Mouse (Mus musculus) left cerebral cortex, postnatal 10 days (tissue): ENCODE results near the gene Fcrlb. TPM values are rescaled to one million over a fixed set of nuclear protein-coding genes. Genes with fewer than 3 reads are reported as not detected.
"Not testable (repeated sequence)": the region's sequence is repeated elsewhere in the genome, so short reads cannot be mapped to it uniquely, and the experiment has no call there.

Source experiments
- DNase-seq, 2 experiments: peaks; one replicate each; pipeline ENCODE4 v3.0.0; 2021 to 2022; ENCODE audit warnings: low spot score in 2 of 2, mixed read lengths in 1 of 2; ENCODE audit errors: extremely low spot score in 1 of 2
- intact Hi-C: fragments of 180-260 bp; cut with DNase I; formaldehyde crosslinking; loops from one replicate; pipeline ENCODE4 v1.15.1; 2025
- total RNA-seq, 2 experiments: library from RNA; stranded (reverse); gene quantifications; 2 replicates each; pipeline ENCODE4 v1.2.3; 2021

Gene Fcrlb
- total RNA-seq: under 1 TPM; 0.26 to 0.65 TPM

DNA sequence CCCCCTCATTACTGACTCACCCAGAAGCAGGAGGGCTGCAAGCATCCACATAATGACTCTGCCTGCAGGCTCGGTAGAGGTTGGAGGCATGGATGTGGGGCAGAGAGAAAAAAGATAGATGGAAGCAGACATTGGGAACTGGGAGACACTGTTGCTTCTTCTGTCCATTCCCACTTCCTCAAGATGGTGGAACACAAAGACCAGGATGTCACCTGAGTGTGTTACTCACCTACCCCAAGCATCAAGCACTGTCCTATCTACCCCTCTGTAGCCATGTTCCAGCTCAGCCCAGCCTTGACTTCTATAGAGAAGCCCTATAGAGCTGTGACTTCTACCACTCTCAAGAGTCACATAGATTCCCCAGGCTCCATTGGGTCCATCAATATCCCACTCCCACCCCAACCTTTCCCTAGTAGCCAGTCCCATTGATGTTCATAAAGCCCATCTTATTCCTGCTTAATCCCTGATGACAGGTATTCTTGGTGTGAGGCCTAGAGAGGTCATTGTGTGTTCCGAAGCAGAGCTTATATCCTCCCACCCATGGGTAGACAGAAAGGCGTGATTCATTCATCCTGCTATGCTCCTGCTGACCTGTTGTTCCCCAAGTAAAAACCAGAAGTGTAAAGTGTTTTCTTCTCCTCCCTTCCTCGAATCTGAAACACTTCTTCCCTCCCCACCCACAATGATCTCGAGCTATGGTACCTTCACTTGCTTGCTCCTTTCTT, at the start of gene Fcrlb:
Gene Fcrlb, minus strand, starts transcription at position 51 of the 725 bp plus-strand sequence.
- intact Hi-C loops: no loop called here
- DNase-seq: no peak

DNA sequence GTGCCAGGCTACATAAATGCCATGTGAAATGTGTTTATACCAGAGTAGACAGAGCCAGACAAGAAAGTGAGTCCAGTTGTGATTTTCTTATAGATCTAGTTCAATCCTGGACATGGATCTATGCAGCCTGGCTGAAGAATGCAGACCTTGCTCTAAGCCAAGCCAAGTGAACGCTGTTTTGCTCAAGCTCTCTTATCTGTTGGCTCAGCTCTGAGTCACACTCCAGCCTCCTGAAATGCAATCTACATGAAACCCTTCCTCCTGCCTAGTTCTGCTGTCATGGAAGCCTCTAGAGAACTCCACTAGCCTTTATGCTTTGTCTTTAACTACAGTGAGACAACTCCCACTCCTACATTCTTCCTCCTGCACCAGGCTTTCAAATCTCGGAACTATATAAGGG, 49.6 kb upstream of the Fcrlb start:
- intact Hi-C loops: loop anchor here (5.0 kb wide), 1 partner anchor 45 kb away; no protein-coding TSS in a partner anchor
- DNase-seq: no peak

DNA sequence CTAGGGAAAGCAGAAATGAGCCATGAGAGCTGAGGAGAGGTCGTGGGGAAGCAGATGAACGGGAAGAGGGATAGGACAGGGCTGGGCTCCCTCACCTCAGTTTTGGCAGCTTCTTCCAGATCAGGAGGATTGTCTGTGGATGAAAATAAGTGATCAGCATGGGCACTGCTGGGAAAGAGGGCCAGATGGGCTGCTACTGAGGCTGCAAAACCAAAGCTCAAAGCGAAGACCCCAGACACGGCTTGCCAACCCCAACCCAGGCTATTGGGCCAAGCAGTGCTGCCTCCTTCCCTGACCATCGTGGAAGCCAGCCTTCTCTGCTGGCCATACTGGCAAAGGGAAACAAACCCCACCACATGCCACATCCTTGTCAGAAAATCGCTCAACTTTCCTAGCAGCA, 48.4 kb upstream of the Fcrlb start:
- intact Hi-C loops: loop anchor here (5.0 kb wide), 1 partner anchor 44 kb away; no protein-coding TSS in a partner anchor
- DNase-seq: no peak

DNA sequence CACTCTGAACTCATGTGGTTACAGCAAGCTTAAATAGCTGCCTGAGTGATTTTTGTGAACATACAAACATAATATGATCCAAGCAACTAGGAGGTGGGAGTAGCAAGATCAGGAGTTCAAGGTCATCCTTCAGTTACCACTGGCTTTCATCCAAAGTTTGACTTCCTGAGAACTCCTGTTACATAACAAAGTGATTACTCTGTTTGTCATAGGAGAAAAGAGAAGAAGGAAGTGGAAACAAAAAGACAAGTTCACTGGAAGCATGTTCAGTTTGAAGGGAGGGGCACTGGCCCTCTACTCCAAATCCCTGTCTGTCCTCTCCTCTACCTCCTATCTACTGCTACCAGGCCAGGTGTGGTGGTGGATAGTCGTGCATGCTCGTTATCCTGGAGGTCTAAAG, 47.0 kb upstream of the Fcrlb start:
- no peak for DNase-seq
- intact Hi-C loops: loop anchor here (5.0 kb wide), 1 partner anchor 42 kb away; no protein-coding TSS in a partner anchor

DNA sequence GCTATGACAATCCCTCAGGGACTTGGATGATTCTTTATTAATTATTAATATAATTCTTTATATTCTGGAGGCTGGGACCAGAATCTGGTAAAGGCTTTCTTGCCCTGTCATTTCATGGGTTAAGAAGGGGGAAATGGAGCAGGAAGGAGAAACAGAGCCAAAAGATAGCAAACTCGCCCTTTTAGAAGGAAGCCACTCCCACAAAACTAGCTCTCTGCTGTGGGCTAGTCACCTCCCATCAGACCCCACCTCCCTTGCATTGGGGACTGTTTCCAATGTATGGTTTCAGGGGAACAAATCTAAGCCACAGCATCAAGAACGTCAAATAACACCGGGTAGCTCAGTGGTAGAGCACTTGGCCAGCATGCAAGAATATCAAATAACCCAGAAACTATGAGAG, 45.5 kb upstream of the Fcrlb start:
- intact Hi-C loops: no loop called here
- DNase-seq: no peak

DNA sequence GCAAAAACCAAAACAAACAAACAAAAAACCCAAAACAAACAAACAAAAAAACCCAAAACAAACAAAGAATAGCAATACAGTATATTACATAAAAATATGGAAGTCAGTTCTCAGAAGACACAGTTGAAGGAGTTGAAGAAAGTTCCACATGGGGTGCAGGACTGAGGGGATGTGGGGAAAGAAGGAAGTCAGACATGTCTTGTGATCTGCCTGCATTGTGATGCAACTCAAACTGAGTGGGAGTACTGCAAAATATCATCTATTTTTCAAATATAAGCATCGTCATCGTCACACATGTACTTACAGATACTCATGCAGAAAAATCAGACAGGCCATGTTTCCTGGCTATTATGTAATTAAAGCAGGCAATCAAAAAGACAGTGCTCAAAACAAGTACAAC, 40.5 kb upstream of the Fcrlb start:
- DNase-seq: no peak
- intact Hi-C loops: no loop called here

DNA sequence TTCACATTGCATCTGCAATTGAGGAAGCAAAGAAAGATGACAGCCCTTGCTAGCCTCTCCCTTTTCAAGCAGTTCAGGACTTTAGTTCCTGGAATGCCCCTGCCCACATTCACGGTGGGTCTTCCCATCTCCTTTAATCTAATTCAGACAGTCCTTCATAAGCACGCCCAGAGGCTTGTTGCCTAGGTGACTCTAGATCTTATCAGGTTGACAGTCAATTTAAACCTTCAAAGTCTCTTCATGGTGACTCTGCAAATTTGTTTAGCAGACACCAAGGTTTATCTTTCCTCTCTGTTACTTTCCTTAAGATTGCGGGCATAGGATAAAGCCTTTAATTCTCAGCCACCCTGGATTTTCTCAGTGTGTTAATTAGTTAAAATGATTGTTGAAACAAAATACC, 38.0 kb upstream of the Fcrlb start:
- DNase-seq: no peak
- intact Hi-C loops: no loop called here

DNA sequence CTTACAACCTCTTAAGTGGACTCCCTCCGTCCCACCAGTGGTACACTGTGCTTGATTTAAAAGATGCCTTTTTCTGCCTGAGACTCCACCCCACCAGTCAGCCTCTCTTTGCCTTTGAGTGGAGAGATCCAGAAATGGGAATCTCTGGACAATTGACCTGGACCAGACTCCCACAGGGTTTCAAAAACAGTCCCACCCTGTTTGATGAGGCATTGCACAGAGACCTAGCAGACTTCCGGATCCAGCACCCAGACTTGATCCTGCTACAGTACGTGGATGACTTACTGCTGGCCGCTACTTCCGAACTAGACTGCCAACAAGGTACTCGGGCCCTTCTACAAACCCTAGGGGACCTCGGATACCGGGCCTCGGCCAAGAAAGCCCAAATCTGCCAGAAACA, 32.2 kb upstream of the Fcrlb start:
- intact Hi-C loops, DNase-seq: not testable (repeated sequence)

DNA sequence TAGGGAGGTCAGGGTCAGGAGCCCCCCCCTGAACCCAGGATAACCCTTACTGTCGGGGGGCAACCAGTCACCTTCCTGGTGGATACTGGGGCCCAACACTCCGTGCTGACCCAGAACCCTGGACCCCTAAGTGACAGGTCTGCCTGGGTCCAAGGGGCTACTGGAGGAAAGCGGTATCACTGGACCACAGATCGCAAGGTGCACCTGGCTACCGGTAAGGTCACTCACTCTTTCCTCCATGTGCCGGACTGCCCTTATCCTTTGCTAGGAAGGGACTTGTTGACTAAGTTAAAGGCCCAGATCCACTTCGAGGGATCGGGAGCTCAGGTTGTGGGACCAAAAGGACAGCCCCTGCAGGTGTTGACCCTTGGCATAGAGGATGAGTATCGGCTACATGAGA, 31.4 kb upstream of the Fcrlb start:
- DNase-seq, intact Hi-C loops: not testable (repeated sequence)

DNA sequence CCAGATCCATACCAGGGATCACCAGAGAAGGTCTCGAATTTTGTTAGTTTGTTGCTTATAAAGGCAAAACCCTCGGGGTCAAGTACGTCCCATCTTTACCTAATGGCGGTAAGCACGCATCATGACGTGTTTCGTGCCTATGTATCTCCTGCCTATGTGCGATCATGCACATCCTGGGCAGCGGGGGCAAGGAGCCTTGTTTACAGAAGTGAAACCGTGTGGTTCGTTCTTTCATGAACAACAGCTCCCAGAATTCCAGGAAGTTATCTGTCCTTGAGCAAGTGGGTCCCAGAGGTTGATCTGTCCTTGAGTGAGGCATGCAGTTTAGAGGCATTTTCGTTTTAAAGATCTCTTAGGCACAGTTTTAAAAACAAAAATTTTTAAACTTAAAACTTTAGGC, 26.5 kb upstream of the Fcrlb start:
- no peak for DNase-seq
- intact Hi-C loops: no loop called here

DNA sequence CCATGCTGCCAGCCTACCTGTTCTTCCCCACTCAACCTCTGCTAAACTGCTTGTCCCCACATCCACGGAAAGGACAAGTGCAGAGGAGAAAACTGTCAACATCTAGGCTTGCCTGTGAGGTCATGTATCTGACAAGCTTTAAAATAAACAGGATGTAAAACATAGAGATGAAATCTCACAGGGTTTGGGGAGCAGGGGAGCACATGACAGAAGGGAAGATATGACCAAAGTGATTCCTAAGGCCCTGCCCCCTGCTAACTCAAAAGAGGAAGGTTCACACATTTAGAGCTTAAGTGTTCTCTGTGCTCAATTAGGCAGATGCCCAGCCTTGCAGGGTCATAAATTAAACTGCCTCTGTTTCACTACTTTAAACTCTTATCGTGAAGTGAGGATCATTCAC, 21.6 kb upstream of the Fcrlb start:
- no peak for DNase-seq
- intact Hi-C loops: no loop called here

DNA sequence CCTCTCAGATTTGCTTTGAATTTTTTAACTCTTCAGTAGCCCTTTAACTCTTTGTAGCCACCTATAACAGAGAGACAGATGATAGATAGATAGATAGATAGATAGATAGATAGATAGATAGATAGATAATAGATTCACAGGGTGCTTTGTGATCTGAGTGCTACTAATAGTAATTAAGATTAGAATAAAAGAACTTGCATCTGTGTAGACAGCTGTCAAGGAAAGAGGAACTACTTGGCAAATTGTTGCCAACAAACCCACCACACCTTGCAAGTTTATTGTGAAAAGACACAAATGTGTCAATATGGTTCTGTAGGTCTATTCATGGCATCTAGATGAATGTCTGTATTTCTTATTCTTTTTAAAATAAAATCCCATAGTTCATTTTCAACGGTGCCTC, 21.2 kb upstream of the Fcrlb start:
- intact Hi-C loops: no loop called here
- no peak for DNase-seq

DNA sequence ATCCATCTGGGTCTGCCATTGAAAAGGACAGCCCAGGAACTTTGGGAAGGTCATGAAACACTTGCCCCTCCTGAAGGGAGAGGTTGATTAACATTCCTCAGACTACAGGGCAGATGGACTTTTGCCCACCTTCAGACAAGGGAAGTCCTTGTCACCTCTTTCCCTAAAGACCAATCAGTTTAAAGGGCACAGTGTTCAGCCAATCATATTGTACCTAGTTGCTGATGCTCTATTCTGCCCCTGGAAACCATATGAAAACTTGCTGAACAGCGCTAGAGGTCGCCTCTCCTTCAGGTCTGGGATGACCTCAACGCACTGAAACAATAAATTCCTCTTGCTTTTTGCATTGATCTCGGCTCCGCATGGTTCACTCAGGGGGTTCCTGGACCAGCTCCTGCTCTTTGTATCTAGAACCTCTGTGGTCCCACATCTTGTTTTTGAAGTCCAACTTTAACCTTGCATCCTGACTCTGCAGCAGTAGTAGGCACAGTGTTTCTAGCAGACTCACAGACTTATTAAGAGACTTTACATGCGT, 20.7 kb upstream of the Fcrlb start:
- DNase-seq: no peak
- intact Hi-C loops: no loop called here

DNA sequence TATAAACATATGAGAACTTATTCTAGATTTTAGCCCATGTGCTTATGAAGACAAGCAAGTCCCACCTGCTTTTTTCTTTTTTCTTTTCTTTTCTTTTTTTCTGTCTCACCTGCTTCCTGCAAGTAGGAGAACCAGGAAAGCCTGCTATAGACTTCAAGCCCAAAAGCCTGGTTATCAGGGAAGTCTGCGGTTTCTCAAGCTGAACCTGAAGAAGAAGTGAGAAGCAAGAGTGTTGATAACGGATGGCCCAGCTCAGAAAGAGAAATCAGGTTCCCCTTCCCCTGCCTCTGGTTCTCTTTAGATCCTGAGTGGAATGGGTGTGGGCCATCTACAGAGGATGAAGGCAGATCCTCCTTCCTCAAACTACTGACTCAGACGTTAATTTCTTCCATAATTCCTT, 19.3 kb upstream of the Fcrlb start:
- intact Hi-C loops: no loop called here
- DNase-seq: no peak

DNA sequence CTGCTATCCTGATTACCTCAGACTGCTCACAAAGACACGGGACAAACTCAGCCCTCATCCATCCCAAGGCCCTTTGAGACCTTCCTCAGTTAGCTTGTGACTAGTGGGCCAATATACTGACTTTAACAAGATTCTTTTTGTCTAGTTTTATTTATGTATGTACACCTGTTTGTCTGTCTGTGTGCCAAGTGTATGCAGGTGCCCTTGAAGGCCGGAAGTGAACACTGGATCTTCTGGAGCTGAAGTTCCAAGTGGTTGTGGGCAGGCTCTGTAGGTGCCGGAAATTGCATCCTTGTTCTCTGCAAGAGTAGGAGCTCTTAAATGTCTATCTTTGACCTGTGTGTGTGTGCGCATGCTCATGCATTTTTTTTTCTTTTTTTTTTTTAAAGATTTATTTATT, 16.5 kb upstream of the Fcrlb start:
- no peak for DNase-seq
- intact Hi-C loops: no loop called here

DNA sequence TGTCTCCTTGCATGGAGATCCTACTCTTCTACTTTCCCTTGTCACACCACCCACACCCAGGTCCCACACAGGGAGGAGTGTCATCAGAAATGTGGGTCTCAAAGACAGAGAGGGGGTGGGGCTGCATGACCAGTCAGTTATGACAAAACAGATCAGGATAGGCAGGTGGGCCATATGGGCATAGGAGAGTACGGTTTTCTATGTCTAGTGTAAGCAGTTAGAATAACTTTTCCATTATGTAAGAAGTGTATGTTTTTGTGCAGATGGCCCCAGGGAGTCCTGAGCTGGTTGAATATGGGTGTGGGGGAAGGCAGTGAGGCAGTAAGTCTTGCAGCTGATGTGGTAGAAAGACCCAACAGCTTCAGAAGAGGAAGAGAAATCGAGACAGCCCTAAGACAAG, 15.7 kb upstream of the Fcrlb start:
- DNase-seq: no peak
- intact Hi-C loops: no loop called here

DNA sequence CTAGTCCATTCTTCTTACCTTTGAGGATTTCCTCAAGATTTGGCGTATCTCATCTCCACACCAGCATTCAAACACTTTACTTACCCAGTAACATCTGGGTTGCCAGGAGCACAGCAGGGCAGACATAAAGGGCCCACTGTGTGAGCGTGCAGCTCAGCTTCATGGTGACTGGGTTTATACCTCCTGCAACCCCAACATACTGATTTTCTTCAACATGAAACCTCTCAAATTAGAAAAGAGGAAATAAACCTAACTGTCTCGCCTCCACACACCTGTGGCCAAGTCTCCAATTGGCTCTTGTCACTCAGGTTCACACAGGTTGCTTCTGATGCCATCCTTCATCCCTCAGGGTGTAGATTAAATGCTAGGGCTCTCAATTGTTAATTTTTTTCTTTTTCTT, 14.6 kb upstream of the Fcrlb start, which contains the start of gene Fcrla:
Gene Fcrla, minus strand, starts transcription at position 206 of the 400 bp plus-strand sequence.
- no peak for DNase-seq
- intact Hi-C loops: no loop called here

DNA sequence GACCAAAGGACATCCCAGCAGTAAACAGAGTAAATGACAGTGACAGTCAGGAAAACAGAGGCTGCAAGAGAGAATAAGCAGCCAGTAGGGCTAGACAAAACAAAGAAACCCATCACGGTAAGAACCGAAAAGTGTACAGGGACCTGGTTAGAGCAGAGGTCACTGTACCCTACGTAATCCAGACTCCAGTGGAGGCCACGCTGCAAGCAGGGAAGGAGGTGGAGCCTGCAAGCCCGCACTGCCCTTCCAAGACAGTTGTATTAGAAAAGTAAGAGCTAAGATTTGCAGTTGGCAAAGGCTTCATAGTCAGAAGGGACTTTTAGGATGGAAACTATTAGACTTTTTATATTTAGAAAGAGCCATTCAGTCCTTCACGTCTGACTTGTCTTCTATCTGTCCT, 14.2 kb upstream of the Fcrlb start:
- intact Hi-C loops: no loop called here
- no peak for DNase-seq

DNA sequence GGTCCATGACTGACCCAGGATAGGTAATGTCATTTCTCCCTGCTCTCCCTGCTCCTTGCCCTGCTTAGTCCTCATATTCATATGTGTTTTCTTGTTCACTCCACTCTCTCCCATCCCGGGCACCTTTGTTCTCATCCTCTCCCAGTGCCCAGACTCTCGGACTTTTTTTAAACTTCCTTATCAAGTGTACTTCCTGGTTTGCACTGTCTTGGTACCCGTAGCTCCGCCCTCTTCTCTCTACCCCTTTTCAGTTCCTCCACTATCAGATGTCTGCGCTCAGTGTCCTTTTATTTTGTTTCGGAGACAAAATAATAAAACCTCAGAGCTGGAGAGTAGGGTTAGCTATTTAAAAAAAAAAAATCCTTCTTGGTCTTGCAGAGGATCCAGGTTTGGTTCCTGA, 11.7 kb upstream of the Fcrlb start:
- intact Hi-C loops: no loop called here
- no peak for DNase-seq

DNA sequence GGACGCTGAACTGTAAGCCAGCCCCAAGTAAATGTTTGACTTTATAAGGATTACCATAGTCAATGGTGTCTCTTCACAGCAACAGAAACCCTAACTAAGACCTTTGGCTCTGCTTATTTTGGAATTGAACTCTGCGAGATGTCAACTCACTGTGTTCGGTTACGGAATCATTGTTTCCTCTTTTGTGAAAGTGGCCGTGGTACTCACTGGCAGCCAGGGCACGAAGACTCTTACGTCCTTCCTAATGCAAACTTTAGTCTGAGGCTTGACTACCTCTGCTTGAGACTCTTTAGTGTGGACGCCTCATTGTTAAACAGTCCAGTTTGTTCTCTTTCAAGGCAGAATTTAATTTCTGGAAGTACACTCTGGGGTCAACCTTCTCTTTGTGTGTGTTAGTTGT, 6.6 kb upstream of the Fcrlb start:
- intact Hi-C loops: loop anchor here (5.0 kb wide), 1 partner anchor 43 kb away; no protein-coding TSS in a partner anchor
- DNase-seq: no peak

DNA sequence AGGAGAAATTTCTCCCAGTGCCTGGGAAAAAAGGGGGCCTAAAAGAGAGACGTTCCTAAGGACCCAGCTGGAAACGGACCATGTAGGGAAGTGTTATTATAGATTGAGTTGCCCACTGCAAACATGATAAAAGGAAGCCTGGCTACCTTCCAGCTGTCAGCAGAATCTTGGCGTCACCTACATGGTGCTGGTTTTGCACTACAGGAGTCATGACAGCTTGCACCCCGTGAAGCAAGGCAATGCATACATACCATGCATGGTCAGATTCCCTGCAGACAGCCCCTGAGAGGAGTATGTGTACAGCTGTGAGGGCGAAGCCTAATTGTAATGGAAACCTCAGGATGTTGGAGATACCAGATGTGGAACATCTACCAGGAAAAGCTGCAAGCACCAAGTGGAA, 2.9 kb upstream of the Fcrlb start:
- intact Hi-C loops: loop anchor here (5.0 kb wide), 1 partner anchor 47 kb away; no protein-coding TSS in a partner anchor
- no peak for DNase-seq
